Mouse (Mus musculus) forebrain, embryonic 14.5 days (tissue): ENCODE data around the gene Tnnc2. TPM values are rescaled to one million over a fixed set of nuclear protein-coding genes. Genes with fewer than 3 reads are reported as not detected.

ENCODE experiments used
- ATAC-seq: fragments of 200-750 bp; cut with Nextera tagmentation; 2 replicates; pipeline ENCODE4 v1.8.0; 2017; ENCODE audit warnings: mild to moderate bottlenecking, moderate library complexity
- DNase-seq: peaks from one replicate; pipeline ENCODE4 v3.0.0-alpha.2; 2015; ENCODE audit warnings: low spot score
- H3K27ac ChIP-seq: fragments of 300-500 bp; sonication (generic); 2 replicates; pipeline ENCODE4 v1.5.1; 2014; ENCODE audit warnings: low read depth, mild to moderate bottlenecking, control low read depth, low read length, moderate library complexity
- H3K27me3 ChIP-seq: fragments of 300-500 bp; sonication (generic); replicated peaks from 2 replicates; pipeline ENCODE4 v1.6.1; 2014; ENCODE audit warnings: low read length, control low read depth, mixed read lengths; ENCODE audit not compliant: control insufficient read depth, insufficient read depth
- H3K36me3 ChIP-seq: fragments of 300-500 bp; sonication (generic); 2 replicates; pipeline ENCODE4 v1.6.1; 2014; ENCODE audit warnings: low read length, control low read depth; ENCODE audit not compliant: control insufficient read depth, insufficient read depth
- H3K4me1 ChIP-seq: fragments of 300-500 bp; sonication (generic); 2 replicates; pipeline ENCODE4 v1.6.1; 2014; ENCODE audit warnings: antibody characterized with exemption, low read length, control low read depth; ENCODE audit not compliant: control insufficient read depth, insufficient read depth
- H3K4me2 ChIP-seq: fragments of 300-500 bp; sonication (generic); 2 replicates; pipeline ENCODE4 v1.6.1; 2014; ENCODE audit warnings: mild to moderate bottlenecking, control low read depth, low read length
- H3K4me3 ChIP-seq: fragments of 300-500 bp; sonication (generic); 2 replicates; pipeline ENCODE4 v1.5.1; 2014; ENCODE audit warnings: low read depth, low read length, control low read depth
- H3K9ac ChIP-seq: fragments of 300-500 bp; sonication (generic); 2 replicates; pipeline ENCODE4 v1.6.1; 2014; ENCODE audit warnings: mild to moderate bottlenecking, low read length, control low read depth, moderate library complexity
- H3K9me3 ChIP-seq: fragments of 300-500 bp; sonication (generic); replicated peaks from 2 replicates; pipeline ENCODE4 v1.6.1; 2016; ENCODE audit warnings: low read length, control low read depth, mixed read lengths; ENCODE audit not compliant: control insufficient read depth
- WGBS: fragments of 180-500 bp; shearing (Covaris S2); extraction: QIAGEN DNeasy Blood & Tissue Kit; methylation state at CpG from one replicate; pipeline ENCODE4 v1.1.7; 2014; 5-methylcytosine and 5-hydroxymethylcytosine counted together
- polyA plus RNA-seq: library from polyadenylated mRNA; unstranded; fragments of >200 nt; fragmentation: Nextera tagmentation; extraction: Ambion mirVana; gene quantifications from 2 replicates; pipeline ENCODE4 v1.2.1, GENCODE M21; 2014

The Tnnc2 gene
- polyA plus RNA-seq, 1 experiment from 2014 or later: not detected

DNA sequence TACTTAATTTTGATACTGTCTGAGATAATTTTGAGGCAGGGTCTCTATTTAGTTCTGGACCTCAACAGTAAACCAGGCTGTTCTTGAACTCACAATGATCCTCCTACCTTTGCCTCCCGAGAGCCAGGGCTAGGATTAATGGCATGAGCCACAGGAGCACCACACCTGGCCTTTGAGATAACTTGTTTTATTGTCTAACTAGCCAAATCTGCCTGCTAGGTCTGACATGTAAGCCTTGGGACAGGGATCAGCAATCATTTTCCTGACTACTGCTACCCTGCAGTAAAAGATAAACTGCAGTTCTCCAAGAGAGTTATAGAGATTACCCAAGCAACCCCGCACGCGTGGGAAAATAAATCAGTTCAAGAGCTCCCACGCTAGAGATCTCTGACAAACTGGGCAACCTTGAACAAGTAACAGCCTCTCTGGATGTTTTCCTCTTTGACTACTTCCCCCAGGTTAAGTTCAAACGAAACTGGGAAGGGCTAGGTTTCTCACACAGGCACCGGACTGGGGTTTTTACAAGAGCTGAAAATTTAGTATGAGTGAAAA, 5.2 kb upstream of the Tnnc2 start:
- 13% methylated on average over 7 of the region's 7 CpGs for WGBS
- no peak for DNase-seq
- Histone ChIP-seq H3K27ac (no peak overlapping the region), H3K9ac (peak overlapping the region; percentile 81), H3K4me1 (peaks cover 6% of the 10 kb centered on the region; the same call in 1 of the 2 replicates), H3K27me3 (no peaks in the 10 kb centered on the region), H3K4me2 (peak overlapping the region; percentile 86), H3K36me3 (0 out of 2 replicates have a peak, but pooled peaks cover 3% of the 10 kb centered on the region), H3K4me3 (peak overlapping the region; percentile 65), H3K9me3 (no peaks in the 10 kb centered on the region)
- ATAC-seq: no peak

- H3K9me3 ChIP-seq: no peaks in the 10 kb centered on the region
- ATAC-seq (no peak), DNase-seq (no peak)
- no peaks in the 10 kb centered on the region for H3K27me3 ChIP-seq
- H3K27ac ChIP-seq: no peak overlapping the region
- 78% methylated on average over 7 of the region's 7 CpGs for WGBS
- no peak overlapping the region for H3K4me2 ChIP-seq
- H3K4me1 ChIP-seq: peaks cover 6% of the 10 kb centered on the region; the same call in 1 of the 2 replicates
- H3K9ac ChIP-seq: no peak overlapping the region
- no peak overlapping the region for H3K4me3 ChIP-seq
- H3K36me3 ChIP-seq: 0 out of 2 replicates have a peak, but pooled peaks cover 2% of the 10 kb centered on the region
Measured at GRCm38 (mm10) chr2:164783926-164784581, 4.3 kb upstream of the Tnnc2 start.

DNA sequence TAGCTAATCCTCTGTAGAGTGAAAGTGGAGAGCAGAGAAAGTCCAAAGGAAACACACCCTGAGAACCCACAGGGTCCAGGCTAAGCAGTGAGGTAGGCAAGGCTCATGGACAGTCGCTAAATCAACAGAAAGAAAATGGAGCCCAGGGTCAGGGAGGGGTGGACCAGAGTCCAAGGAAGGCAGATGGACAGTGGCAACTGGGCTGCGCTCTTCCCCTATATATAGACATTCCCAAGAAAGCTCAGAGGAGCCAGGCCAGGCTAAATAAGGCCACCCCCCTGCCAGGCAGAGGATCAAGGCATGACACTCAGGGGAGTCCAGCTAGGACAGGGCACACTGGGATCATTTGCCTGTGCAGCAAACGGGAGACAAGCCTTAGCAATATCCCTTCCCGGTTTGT, 2.1 kb upstream of the Tnnc2 start:
- Histone ChIP-seq H3K27ac (no peak overlapping the region), H3K9me3 (no peaks in the 10 kb centered on the region), H3K4me3 (no peak overlapping the region), H3K36me3 (no peaks in the 10 kb centered on the region), H3K27me3 (no peaks in the 10 kb centered on the region), H3K4me2 (no peak overlapping the region), H3K4me1 (peaks cover 6% of the 10 kb centered on the region; the same call in 1 of the 2 replicates), H3K9ac (no peak overlapping the region)
- DNase-seq (no peak), ATAC-seq (no peak)
- WGBS: 77% methylated on average over 4 of the region's 4 CpGs

DNA sequence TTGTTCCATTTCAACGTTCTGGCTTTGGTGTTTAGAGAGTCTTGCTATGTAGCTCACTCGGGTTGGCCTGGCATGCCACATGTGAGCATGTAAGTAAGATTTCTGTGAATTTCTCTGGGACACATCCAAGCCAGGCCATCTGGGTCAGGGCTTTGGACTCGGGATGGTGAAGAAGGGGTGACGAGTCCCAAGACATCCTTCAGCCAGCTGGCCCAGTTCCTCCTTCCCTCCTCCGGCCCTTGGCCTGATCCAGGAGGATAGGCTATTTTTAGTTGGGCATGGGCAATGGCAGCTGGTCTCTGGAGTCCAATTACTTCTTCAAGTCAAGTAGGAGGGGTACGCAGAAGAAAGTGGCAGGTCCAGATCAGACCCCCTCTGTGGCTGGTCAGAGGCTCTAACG, 958 bp downstream of the Tnnc2 start:
- Histone ChIP-seq H3K4me1 (no peaks in the 10 kb centered on the region), H3K9ac (no peak overlapping the region), H3K9me3 (no peaks in the 10 kb centered on the region), H3K27me3 (no peaks in the 10 kb centered on the region), H3K4me3 (no peak overlapping the region), H3K27ac (no peak overlapping the region), H3K36me3 (no peaks in the 10 kb centered on the region), H3K4me2 (no peak overlapping the region)
- DNase-seq (no peak), ATAC-seq (no peak)
- WGBS: 88% methylated on average over 7 of the region's 7 CpGs

GRCm38 (mm10) chr2:164778015-164778287, 1.8 kb downstream of the Tnnc2 start:
- WGBS: 92% methylated on average over 11 of the region's 11 CpGs
- Histone ChIP-seq H3K27me3 (no peaks in the 10 kb centered on the region), H3K4me1 (no peaks in the 10 kb centered on the region), H3K36me3 (peaks cover 2% of the 10 kb centered on the region; the same call in 1 of the 2 replicates), H3K9me3 (no peaks in the 10 kb centered on the region), H3K27ac (no peak overlapping the region), H3K4me3 (no peak overlapping the region), H3K9ac (no peak overlapping the region), H3K4me2 (no peak overlapping the region)
- DNase-seq: no peak
- ATAC-seq: no peak

- Histone ChIP-seq H3K4me2 (no peak overlapping the region), H3K4me1 (no peaks in the 10 kb centered on the region), H3K36me3 (peaks cover 4% of the 10 kb centered on the region; the same call in 1 of the 2 replicates), H3K9me3 (no peaks in the 10 kb centered on the region), H3K27ac (no peak overlapping the region), H3K27me3 (no peaks in the 10 kb centered on the region), H3K4me3 (no peak overlapping the region), H3K9ac (no peak overlapping the region)
- WGBS: 81% methylated on average over 30 of the region's 30 CpGs
- ATAC-seq (no peak), DNase-seq (no peak)
Measured at GRCm38 (mm10) chr2:164777246-164778014, 2.3 kb downstream of the Tnnc2 start.

DNA sequence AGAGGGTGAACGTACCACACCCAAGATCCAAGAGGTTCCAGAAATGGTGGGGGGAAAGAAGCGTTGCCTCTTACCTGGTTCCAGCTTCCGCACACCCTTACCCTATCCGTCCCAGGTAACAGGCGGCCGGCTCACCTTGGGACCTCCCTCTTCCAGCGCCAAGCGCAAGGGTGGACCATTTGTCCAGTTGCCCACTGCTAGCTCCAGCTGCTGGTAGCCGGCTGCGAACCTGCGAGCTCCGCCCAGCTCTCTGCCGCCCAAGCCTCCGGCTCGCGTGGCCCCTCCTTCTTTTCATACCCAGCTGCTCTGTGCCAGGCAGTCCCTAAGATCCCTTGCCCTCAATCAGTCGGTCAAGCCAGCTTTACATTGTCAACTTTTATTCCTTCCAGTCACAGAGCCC, 3.0 kb downstream of the Tnnc2 start:
- Histone ChIP-seq H3K4me1 (peaks cover 3% of the 10 kb centered on the region; the same call in 1 of the 2 replicates), H3K4me2 (no peak overlapping the region), H3K4me3 (no peak overlapping the region), H3K9me3 (no peaks in the 10 kb centered on the region), H3K27me3 (no peaks in the 10 kb centered on the region), H3K9ac (no peak overlapping the region), H3K36me3 (peaks cover 10% of the 10 kb centered on the region), H3K27ac (no peak overlapping the region)
- 69% methylated on average over 17 of the region's 17 CpGs for WGBS
- ATAC-seq (no peak), DNase-seq (no peak)

- no peaks in the 10 kb centered on the region for H3K27me3 ChIP-seq
- peaks cover 8% of the 10 kb centered on the region for H3K4me1 ChIP-seq
- no peak overlapping the region for H3K4me2 ChIP-seq
- no peak overlapping the region for H3K9ac ChIP-seq
- no peak for ATAC-seq
- 92% methylated on average over 6 of the region's 6 CpGs for WGBS
- no peak for DNase-seq
- H3K27ac ChIP-seq: no peak overlapping the region
- H3K9me3 ChIP-seq: no peaks in the 10 kb centered on the region
- H3K36me3 ChIP-seq: peaks cover 15% of the 10 kb centered on the region
- no peak overlapping the region for H3K4me3 ChIP-seq
Measured at GRCm38 (mm10) chr2:164776130-164776529, 3.6 kb downstream of the Tnnc2 start.

DNA sequence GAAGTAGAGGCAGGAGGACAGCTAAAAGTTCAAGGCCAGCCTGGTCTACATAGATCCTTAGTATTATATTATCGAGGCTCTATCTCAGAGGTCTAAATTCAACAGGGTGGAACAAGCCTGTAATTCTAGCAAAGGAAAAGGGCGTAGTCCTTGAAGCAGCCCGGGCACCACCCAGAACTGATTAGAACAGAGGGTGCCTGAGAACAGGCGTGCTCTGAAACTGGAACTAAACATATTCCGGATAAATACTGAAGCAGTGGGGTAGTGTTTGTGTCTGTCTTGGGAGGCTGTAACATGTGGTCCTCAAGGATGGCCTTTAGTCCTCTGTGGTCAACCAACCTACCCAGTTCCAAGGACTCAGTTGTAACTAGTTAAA, 5.8 kb downstream of the Tnnc2 start:
- H3K9ac ChIP-seq: no peak overlapping the region
- H3K4me3 ChIP-seq: no peak overlapping the region
- H3K27me3 ChIP-seq: no peaks in the 10 kb centered on the region
- no peak for ATAC-seq
- H3K9me3 ChIP-seq: no peaks in the 10 kb centered on the region
- H3K27ac ChIP-seq: no peak overlapping the region
- WGBS: 88% methylated on average over 5 of the region's 5 CpGs
- H3K4me1 ChIP-seq: peaks cover 20% of the 10 kb centered on the region
- no peak overlapping the region for H3K4me2 ChIP-seq
- H3K36me3 ChIP-seq: peaks cover 15% of the 10 kb centered on the region
- DNase-seq: no peak
